Mouse (Mus musculus): ENCODE data around the gene Rin2. TPM values are rescaled to one million over a fixed set of nuclear protein-coding genes. Genes with fewer than 3 reads are reported as not detected.

Gene Rin2
- polyA plus RNA-seq, 1 experiment from 2014 or later = 2.0 TPM

- Histone ChIP-seq H3K4me2 (no peak overlapping the region), H3K36me3 (replicated peaks) (no peaks in the 10 kb centered on the region), H3K27ac (replicated peaks) (no peak overlapping the region), H3K27me3 (no peaks in the 10 kb centered on the region), H3K4me3 (replicated peaks) (no peak overlapping the region), H3K9me3 (replicated peaks) (no peaks in the 10 kb centered on the region), H3K4me1 (replicated peaks) (peaks cover 4% of the 10 kb centered on the region; the same call in 1 of the 2 replicates), H3K9ac (no peak overlapping the region)
- ATAC-seq (ENCODE audit: insufficient read depth) = no peak
- 70% methylated on average over 1 of the region's 1 CpGs for WGBS (ENCODE audit: insufficient replicate concordance)
These were observed 9.1 kb downstream of the Rin2 start for GRCm38 (mm10) chr2:145684151-145684550.

GRCm38 (mm10) chr2:145684891-145685290 is 9.9 kb downstream of the Rin2 start:
- no peak overlapping the region for H3K4me3 ChIP-seq (replicated peaks)
- no peak for ATAC-seq (ENCODE audit: insufficient read depth)
- no peaks in the 10 kb centered on the region for H3K9me3 ChIP-seq (replicated peaks)
- H3K36me3 ChIP-seq (replicated peaks) = no peaks in the 10 kb centered on the region
- no peak overlapping the region for H3K4me2 ChIP-seq
- 30% methylated on average over 8 of the region's 8 CpGs for WGBS (ENCODE audit: insufficient replicate concordance)
- no peak overlapping the region for H3K27ac ChIP-seq (replicated peaks)
- H3K4me1 ChIP-seq (replicated peaks) = peaks cover 4% of the 10 kb centered on the region; the same call in 1 of the 2 replicates
- H3K9ac ChIP-seq = no peak overlapping the region
- H3K27me3 ChIP-seq = no peaks in the 10 kb centered on the region

GRCm38 (mm10) chr2:145686017-145686416 is 11.0 kb downstream of the Rin2 start:
- Histone ChIP-seq H3K36me3 (replicated peaks) (no peaks in the 10 kb centered on the region), H3K9me3 (replicated peaks) (no peaks in the 10 kb centered on the region), H3K27me3 (no peaks in the 10 kb centered on the region), H3K4me2 (no peak overlapping the region), H3K27ac (replicated peaks) (no peak overlapping the region), H3K4me1 (replicated peaks) (peaks cover 4% of the 10 kb centered on the region; the same call in 1 of the 2 replicates), H3K9ac (no peak overlapping the region), H3K4me3 (replicated peaks) (no peak overlapping the region)
- 51% methylated on average over 4 of the region's 4 CpGs for WGBS (ENCODE audit: insufficient replicate concordance)
- no peak for ATAC-seq (ENCODE audit: insufficient read depth)

GRCm38 (mm10) chr2:145691367-145692009 is 16.5 kb downstream of the Rin2 start:
- ATAC-seq (ENCODE audit: insufficient read depth) = no peak
- WGBS (ENCODE audit: insufficient replicate concordance) = 65% methylated on average over 10 of the region's 10 CpGs

GRCm38 (mm10) chr2:145697160-145697559 is 22.1 kb downstream of the Rin2 start:
- 60% methylated on average over 6 of the region's 6 CpGs for WGBS (ENCODE audit: insufficient replicate concordance)
- ATAC-seq (ENCODE audit: insufficient read depth) = no peak
- Histone ChIP-seq H3K27ac (replicated peaks) (no peak overlapping the region), H3K4me3 (replicated peaks) (no peak overlapping the region), H3K9ac (no peak overlapping the region), H3K36me3 (replicated peaks) (no peaks in the 10 kb centered on the region), H3K4me1 (replicated peaks) (no peaks in the 10 kb centered on the region), H3K27me3 (no peaks in the 10 kb centered on the region), H3K4me2 (no peak overlapping the region), H3K9me3 (replicated peaks) (no peaks in the 10 kb centered on the region)

More at GRCm38 (mm10) chr2:145691367-145692009, 16.5 kb downstream of the Rin2 start:
- Histone ChIP-seq H3K4me1 (replicated peaks) (no peaks in the 10 kb centered on the region), H3K27me3 (no peaks in the 10 kb centered on the region), H3K4me2 (no peak overlapping the region), H3K27ac (replicated peaks) (no peak overlapping the region), H3K9ac (no peak overlapping the region), H3K36me3 (replicated peaks) (no peaks in the 10 kb centered on the region), H3K4me3 (replicated peaks) (no peak overlapping the region), H3K9me3 (replicated peaks) (no peaks in the 10 kb centered on the region)

- Histone ChIP-seq H3K4me1 (replicated peaks) (no peaks in the 10 kb centered on the region), H3K36me3 (replicated peaks) (no peaks in the 10 kb centered on the region), H3K4me3 (replicated peaks) (no peak overlapping the region), H3K27me3 (no peaks in the 10 kb centered on the region), H3K27ac (replicated peaks) (no peak overlapping the region), H3K9me3 (replicated peaks) (no peaks in the 10 kb centered on the region), H3K9ac (no peak overlapping the region), H3K4me2 (no peak overlapping the region)
- WGBS (ENCODE audit: insufficient replicate concordance) = 23% methylated on average over 6 of the region's 6 CpGs
- no peak for ATAC-seq (ENCODE audit: insufficient read depth)
These were observed 24.5 kb downstream of the Rin2 start for GRCm38 (mm10) chr2:145699414-145700071.

- Histone ChIP-seq H3K4me1 (replicated peaks) (no peaks in the 10 kb centered on the region), H3K4me2 (no peak overlapping the region), H3K9me3 (replicated peaks) (no peaks in the 10 kb centered on the region), H3K27me3 (no peaks in the 10 kb centered on the region), H3K9ac (no peak overlapping the region), H3K36me3 (replicated peaks) (no peaks in the 10 kb centered on the region), H3K27ac (replicated peaks) (no peak overlapping the region), H3K4me3 (replicated peaks) (no peak overlapping the region)
- 49% methylated on average over 8 of the region's 8 CpGs for WGBS (ENCODE audit: insufficient replicate concordance)
- no peak for ATAC-seq (ENCODE audit: insufficient read depth)
These were observed 25.4 kb downstream of the Rin2 start for GRCm38 (mm10) chr2:145700237-145700985.

- H3K9me3 ChIP-seq (replicated peaks) = no peaks in the 10 kb centered on the region
- H3K4me3 ChIP-seq (replicated peaks) = no peak overlapping the region
- no peaks in the 10 kb centered on the region for H3K4me1 ChIP-seq (replicated peaks)
- no peaks in the 10 kb centered on the region for H3K36me3 ChIP-seq (replicated peaks)
- H3K27ac ChIP-seq (replicated peaks) = no peak overlapping the region
- no peak overlapping the region for H3K4me2 ChIP-seq
- WGBS (ENCODE audit: insufficient replicate concordance) = 60% methylated on average over 12 of the region's 12 CpGs
- H3K9ac ChIP-seq = no peak overlapping the region
- no peak for ATAC-seq (ENCODE audit: insufficient read depth)
- no peaks in the 10 kb centered on the region for H3K27me3 ChIP-seq
These were observed 26.8 kb downstream of the Rin2 start for GRCm38 (mm10) chr2:145701605-145702335.

- Histone ChIP-seq H3K36me3 (replicated peaks) (no peaks in the 10 kb centered on the region), H3K4me1 (replicated peaks) (no peaks in the 10 kb centered on the region), H3K27me3 (no peaks in the 10 kb centered on the region), H3K4me2 (no peak overlapping the region), H3K4me3 (replicated peaks) (no peak overlapping the region), H3K9ac (no peak overlapping the region), H3K9me3 (replicated peaks) (no peaks in the 10 kb centered on the region), H3K27ac (replicated peaks) (no peak overlapping the region)
- WGBS (ENCODE audit: insufficient replicate concordance) = 36% methylated on average over 7 of the region's 7 CpGs
- ATAC-seq (ENCODE audit: insufficient read depth) = no peak
These were observed 29.7 kb downstream of the Rin2 start for GRCm38 (mm10) chr2:145704738-145705137.

- Histone ChIP-seq H3K9ac (no peak overlapping the region), H3K27me3 (no peaks in the 10 kb centered on the region), H3K9me3 (replicated peaks) (no peaks in the 10 kb centered on the region), H3K4me3 (replicated peaks) (no peak overlapping the region), H3K36me3 (replicated peaks) (no peaks in the 10 kb centered on the region), H3K4me1 (replicated peaks) (no peaks in the 10 kb centered on the region), H3K4me2 (no peak overlapping the region), H3K27ac (replicated peaks) (no peak overlapping the region)
- ATAC-seq (ENCODE audit: insufficient read depth) = no peak
- WGBS (ENCODE audit: insufficient replicate concordance) = 61% methylated on average over 11 of the region's 11 CpGs
These were observed 34.8 kb downstream of the Rin2 start for GRCm38 (mm10) chr2:145709727-145710389.
